Mouse (Mus musculus) cerebellum, adult 9-11 months (tissue): Measurements from ENCODE around the gene Arhgef17.

Experiments used
- DNase-seq: peaks from one replicate; pipeline ENCODE4 v3.0.0; 2022

Gene Arhgef17

GRCm38 (mm10) chr7:100911246-100911770 is 20.6 kb downstream of the Arhgef17 start:
- no peak for DNase-seq

- DNase-seq, result no peak
Observed at GRCm38 (mm10) chr7:100908567-100908966, 23.3 kb downstream of the Arhgef17 start.

- DNase-seq, result no peak
Observed at GRCm38 (mm10) chr7:100908061-100908460, 23.8 kb downstream of the Arhgef17 start.

GRCm38 (mm10) chr7:100907231-100907630 is 24.7 kb downstream of the Arhgef17 start:
- peak; percentile 59 for DNase-seq

- DNase-seq, result no peak
Observed at GRCm38 (mm10) chr7:100906029-100906789, 25.7 kb downstream of the Arhgef17 start.

- DNase-seq, result no peak
Observed at GRCm38 (mm10) chr7:100905037-100905436, 26.9 kb downstream of the Arhgef17 start.

- no peak for DNase-seq
Observed at GRCm38 (mm10) chr7:100904612-100905011, 27.3 kb downstream of the Arhgef17 start.

GRCm38 (mm10) chr7:100902451-100903137 is 29.3 kb downstream of the Arhgef17 start:
- DNase-seq, result no peak

- no peak for DNase-seq
Observed at GRCm38 (mm10) chr7:100897828-100898227, 34.1 kb downstream of the Arhgef17 start.

GRCm38 (mm10) chr7:100894833-100895226 is 37.1 kb downstream of the Arhgef17 start:
- DNase-seq, result no peak

- peak; percentile 79 for DNase-seq
Observed at GRCm38 (mm10) chr7:100894057-100894832, 37.7 kb downstream of the Arhgef17 start.

GRCm38 (mm10) chr7:100893249-100894056 is 38.5 kb downstream of the Arhgef17 start:
- peak; percentile 81 for DNase-seq

- peak; percentile 49 for DNase-seq
Observed at GRCm38 (mm10) chr7:100886535-100886934, 45.4 kb downstream of the Arhgef17 start.

GRCm38 (mm10) chr7:100884460-100884859 is 47.4 kb downstream of the Arhgef17 start:
- DNase-seq, result no peak

GRCm38 (mm10) chr7:100881950-100882349 is 50.0 kb downstream of the Arhgef17 start:
- no peak for DNase-seq

- no peak for DNase-seq
Observed at GRCm38 (mm10) chr7:100881531-100881930, 50.4 kb downstream of the Arhgef17 start.

GRCm38 (mm10) chr7:100879595-100879994 is 52.3 kb downstream of the Arhgef17 start:
- peak; percentile 41 for DNase-seq

- DNase-seq, result no peak
Observed at GRCm38 (mm10) chr7:100876771-100877170, 55.1 kb downstream of the Arhgef17 start.

- no peak for DNase-seq
Observed at GRCm38 (mm10) chr7:100876293-100876692, 55.6 kb downstream of the Arhgef17 start.

- no peak for DNase-seq
Observed at GRCm38 (mm10) chr7:100875822-100876221, 56.1 kb downstream of the Arhgef17 start.

GRCm38 (mm10) chr7:100873197-100873596 is 58.7 kb downstream of the Arhgef17 start:
- no peak for DNase-seq

GRCm38 (mm10) chr7:100871892-100872291 is 60.0 kb downstream of the Arhgef17 start:
- DNase-seq, result no peak
